Mouse (Mus musculus): ENCODE measurements around the gene Slc6a21.

Gene Slc6a21

GRCm38 (mm10) chr7:45315182-45315701, 37.9 kb downstream of the Slc6a21 start:
- no peak for DNase-seq (ENCODE audit: inconsistent ontology term)

GRCm38 (mm10) chr7:45316536-45316935, 39.2 kb downstream of the Slc6a21 start:
- no peak for DNase-seq (ENCODE audit: inconsistent ontology term)

GRCm38 (mm10) chr7:45322245-45322644, 44.9 kb downstream of the Slc6a21 start:
- DNase-seq (ENCODE audit: inconsistent ontology term), result no peak

- no peak for DNase-seq (ENCODE audit: inconsistent ontology term)
Observed at GRCm38 (mm10) chr7:45323069-45323468, 45.8 kb downstream of the Slc6a21 start.

GRCm38 (mm10) chr7:45325800-45326199, 48.5 kb downstream of the Slc6a21 start:
- DNase-seq (ENCODE audit: inconsistent ontology term), result no peak

- no peak for DNase-seq (ENCODE audit: inconsistent ontology term)
Observed at GRCm38 (mm10) chr7:45328841-45329475, 51.6 kb downstream of the Slc6a21 start.

- DNase-seq (ENCODE audit: inconsistent ontology term), result no peak
Observed at GRCm38 (mm10) chr7:45331502-45331901, 54.2 kb downstream of the Slc6a21 start.

GRCm38 (mm10) chr7:45332685-45333425, 55.5 kb downstream of the Slc6a21 start:
- DNase-seq (ENCODE audit: inconsistent ontology term), result peak; percentile 76

- DNase-seq (ENCODE audit: inconsistent ontology term), result peak; percentile 93
Observed at GRCm38 (mm10) chr7:45333431-45333982, 56.2 kb downstream of the Slc6a21 start, which contains the start of gene Trpm4. Gene Trpm4, minus strand, starts transcription at chr7:45333780.

- no peak for DNase-seq (ENCODE audit: inconsistent ontology term)
Observed at GRCm38 (mm10) chr7:45334605-45335004, 57.3 kb downstream of the Slc6a21 start.

GRCm38 (mm10) chr7:45335056-45335455, 57.7 kb downstream of the Slc6a21 start, which contains the start of gene Hrc:
Gene Hrc, plus strand, starts transcription at chr7:45335290.
- no peak for DNase-seq (ENCODE audit: inconsistent ontology term)

- DNase-seq (ENCODE audit: inconsistent ontology term), result no peak
Observed at GRCm38 (mm10) chr7:45336319-45336718, 59.0 kb downstream of the Slc6a21 start.

GRCm38 (mm10) chr7:45337469-45337868, 60.2 kb downstream of the Slc6a21 start:
- no peak for DNase-seq (ENCODE audit: inconsistent ontology term)

- no peak for DNase-seq (ENCODE audit: inconsistent ontology term)
Observed at GRCm38 (mm10) chr7:45338161-45338911, 61.0 kb downstream of the Slc6a21 start.

Data from Muller cell, postnatal 12 days (primary cell).